Mouse (Mus musculus) heart, embryonic 10.5 days (tissue): ENCODE measurements around the gene Grb2. TPM values are rescaled to one million over a fixed set of nuclear protein-coding genes. Genes with fewer than 3 reads are reported as not detected.

ENCODE experiments used
- DNase-seq: peaks from one replicate; pipeline ENCODE4 v3.0.0-alpha.2; 2017; ENCODE audit warnings: low spot score
- H3K27ac ChIP-seq: fragments of 300-500 bp; sonication (generic); 2 replicates; pipeline ENCODE4 v1.5.1; 2016; ENCODE audit warnings: mild to moderate bottlenecking
- H3K27me3 ChIP-seq: fragments of 300-500 bp; sonication (generic); 2 replicates; pipeline ENCODE4 v1.6.1; 2016; ENCODE audit warnings: mild to moderate bottlenecking; ENCODE audit not compliant: poor library complexity, insufficient read depth, severe bottlenecking
- H3K36me3 ChIP-seq: fragments of 300-500 bp; sonication (generic); 2 replicates; pipeline ENCODE4 v1.6.1; 2016; ENCODE audit warnings: mild to moderate bottlenecking, moderate library complexity
- H3K4me1 ChIP-seq: fragments of 300-500 bp; sonication (generic); 2 replicates; pipeline ENCODE4 v1.6.1; 2016; ENCODE audit warnings: mild to moderate bottlenecking
- H3K4me3 ChIP-seq: fragments of 300-500 bp; sonication (generic); 2 replicates; pipeline ENCODE4 v1.5.1; 2016; ENCODE audit warnings: mild to moderate bottlenecking, moderate library complexity
- H3K9me3 ChIP-seq: fragments of 300-500 bp; sonication (generic); 2 replicates; pipeline ENCODE4 v1.6.1; 2016; ENCODE audit warnings: mild to moderate bottlenecking, moderate library complexity
- WGBS: fragments of 180-500 bp; shearing (Covaris S2); methylation state at CpG from one replicate; pipeline ENCODE4 v1.1.7; 2016; 5-methylcytosine and 5-hydroxymethylcytosine counted together
- polyA plus RNA-seq: library from polyadenylated mRNA; unstranded; fragments of >200 nt; fragmentation: Nextera tagmentation; extraction: Ambion mirVana; gene quantifications from 2 replicates; pipeline ENCODE4 v1.2.1, GENCODE M21; 2016

Gene Grb2
- polyA plus RNA-seq, 1 experiment from 2014 or later = 107 TPM

DNA sequence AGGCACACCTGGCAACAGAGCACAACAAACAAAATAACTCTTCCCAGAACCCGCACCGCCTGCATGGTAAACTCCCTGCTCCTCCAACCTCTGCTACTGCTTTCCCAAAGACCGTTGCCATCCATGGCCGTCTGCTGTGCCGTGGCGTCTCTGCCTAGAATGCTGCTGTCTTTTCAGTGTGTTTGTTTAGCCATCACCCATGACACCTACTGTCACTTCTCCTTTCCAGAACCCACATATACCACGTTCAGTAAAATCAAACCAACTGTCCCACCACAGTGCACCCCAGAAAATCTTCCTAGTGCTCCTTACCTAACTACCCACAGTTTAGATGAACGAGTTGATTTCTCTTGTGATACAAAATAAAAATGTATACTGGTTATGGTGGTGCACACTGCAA, 31.7 kb downstream of the Grb2 start:
- 82% methylated on average over 8 of the region's 8 CpGs for WGBS
- peaks cover 26% of the 10 kb centered on the region for H3K36me3 ChIP-seq
- no peak overlapping the region for H3K4me3 ChIP-seq
- no peaks in the 10 kb centered on the region for H3K9me3 ChIP-seq
- peaks cover 25% of the 10 kb centered on the region for H3K4me1 ChIP-seq
- no peaks in the 10 kb centered on the region for H3K27me3 ChIP-seq
- no peak for DNase-seq
- no peak overlapping the region for H3K27ac ChIP-seq

DNA sequence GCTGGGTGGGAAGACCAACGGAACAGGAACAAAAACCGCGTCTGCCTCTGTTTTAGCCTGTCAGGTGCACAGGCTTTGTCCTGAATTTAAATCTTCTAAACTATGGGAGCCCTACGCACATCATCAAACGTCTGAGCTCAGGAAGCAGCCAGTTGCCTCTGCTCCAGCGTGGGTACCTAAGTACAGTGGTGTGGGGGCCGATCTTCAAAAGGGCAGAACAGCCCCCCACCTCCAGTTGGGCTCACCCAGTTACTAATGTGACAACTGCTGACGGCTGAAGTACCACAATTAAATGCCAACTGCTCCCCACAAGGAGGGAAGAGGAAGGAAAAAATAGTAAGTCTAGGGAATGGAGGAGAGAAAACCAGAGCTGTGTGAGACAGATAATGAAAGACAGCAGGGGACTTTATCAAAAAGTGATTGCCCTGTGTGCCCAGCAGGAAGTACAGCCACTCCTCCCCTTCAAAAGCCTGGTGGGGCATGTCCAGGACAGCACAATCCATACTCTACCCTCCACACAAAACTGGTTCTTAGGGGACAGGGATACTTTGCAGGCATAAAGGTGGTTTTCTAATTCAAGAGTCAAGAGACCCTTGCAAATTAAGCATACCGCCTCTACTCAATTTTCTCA, 34.0 kb downstream of the Grb2 start:
- Histone ChIP-seq H3K4me1 (peaks cover 40% of the 10 kb centered on the region), H3K4me3 (no peak overlapping the region), H3K27ac (peak overlapping the region; percentile 24; the same call in 1 of the 2 replicates), H3K27me3 (no peaks in the 10 kb centered on the region), H3K36me3 (peaks cover 16% of the 10 kb centered on the region), H3K9me3 (no peaks in the 10 kb centered on the region)
- 61% methylated on average over 9 of the region's 9 CpGs for WGBS
- no peak for DNase-seq

DNA sequence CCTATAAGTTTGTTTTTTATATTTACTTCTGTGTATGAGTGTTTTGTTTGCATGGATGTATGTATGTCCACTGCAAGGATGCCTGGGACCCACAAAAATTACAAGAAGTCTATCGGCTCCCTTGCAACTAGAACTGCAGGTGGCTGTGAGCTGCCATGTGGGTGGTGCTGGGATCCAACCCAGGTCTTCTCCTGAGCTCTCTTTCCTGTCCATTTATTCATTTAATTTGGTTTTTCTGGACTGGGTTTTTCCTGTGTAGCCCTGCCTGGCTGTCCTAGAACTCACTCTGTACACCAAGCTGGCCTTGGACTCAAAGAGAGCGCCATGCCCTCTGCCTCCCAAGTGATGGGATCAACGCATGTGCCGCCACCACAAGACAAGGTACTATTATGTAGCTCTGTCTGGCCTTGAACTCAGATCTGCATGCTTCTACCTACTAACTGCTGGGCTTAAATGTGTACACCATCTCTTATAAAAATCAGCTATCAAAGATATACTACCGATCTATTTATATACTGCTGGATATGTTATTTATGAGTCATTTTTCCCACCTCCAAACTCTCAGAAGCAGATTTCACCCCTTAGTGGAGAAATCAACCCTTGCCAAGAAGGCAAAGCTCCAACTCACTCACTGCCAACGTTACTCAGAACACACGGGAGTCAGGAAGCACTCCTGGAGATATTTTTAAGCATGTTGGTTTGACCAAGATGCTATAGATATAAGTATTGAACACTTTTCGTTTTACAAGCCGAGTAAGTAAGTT, 34.7 kb downstream of the Grb2 start:
- Histone ChIP-seq H3K9me3 (no peaks in the 10 kb centered on the region), H3K36me3 (peaks cover 14% of the 10 kb centered on the region), H3K4me3 (no peak overlapping the region), H3K27me3 (no peaks in the 10 kb centered on the region), H3K27ac (no peak overlapping the region), H3K4me1 (peaks cover 40% of the 10 kb centered on the region)
- DNase-seq = no peak
- WGBS = 82% methylated on average over 9 of the region's 9 CpGs

DNA sequence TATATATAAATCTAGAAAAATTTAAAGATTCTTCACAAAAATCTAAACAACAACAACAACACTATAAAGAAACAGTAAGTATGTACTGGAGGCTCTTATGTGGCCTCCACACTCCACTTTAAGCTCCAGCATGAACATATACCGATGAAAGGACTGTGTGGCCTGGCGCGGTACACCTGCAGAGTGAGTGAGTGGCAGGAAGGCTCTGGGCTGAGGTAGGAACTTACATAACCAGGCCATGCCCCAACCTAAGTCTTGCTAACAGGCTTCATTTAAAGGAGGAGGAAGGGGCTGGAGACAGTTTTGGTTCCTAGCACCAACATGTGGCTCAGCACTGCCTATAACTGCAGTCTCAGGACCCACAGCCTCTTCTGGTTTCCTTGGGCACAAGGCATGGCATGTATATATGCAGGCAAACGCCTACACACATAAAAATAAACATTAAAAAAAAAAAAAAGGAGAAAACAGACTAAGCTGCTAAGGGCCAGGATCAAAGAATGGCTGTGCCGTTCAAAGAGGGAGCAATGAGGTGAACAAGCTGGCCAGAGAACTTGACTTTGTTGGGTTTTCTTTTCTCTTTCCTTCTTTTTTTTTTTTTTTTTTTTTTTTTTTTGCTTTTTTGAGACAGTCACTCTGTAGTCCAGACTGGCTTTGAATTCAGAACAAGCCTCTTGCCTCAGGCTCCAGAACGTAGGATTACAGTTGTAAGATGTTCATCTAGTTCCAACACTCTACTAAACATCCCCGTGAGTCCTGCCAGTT, 36.0 kb downstream of the Grb2 start:
- 86% methylated on average over 7 of the region's 7 CpGs for WGBS
- DNase-seq = no peak
- Histone ChIP-seq H3K27me3 (no peaks in the 10 kb centered on the region), H3K27ac (no peak overlapping the region), H3K9me3 (no peaks in the 10 kb centered on the region), H3K4me3 (no peak overlapping the region), H3K36me3 (peaks cover 3% of the 10 kb centered on the region), H3K4me1 (peaks cover 45% of the 10 kb centered on the region)

DNA sequence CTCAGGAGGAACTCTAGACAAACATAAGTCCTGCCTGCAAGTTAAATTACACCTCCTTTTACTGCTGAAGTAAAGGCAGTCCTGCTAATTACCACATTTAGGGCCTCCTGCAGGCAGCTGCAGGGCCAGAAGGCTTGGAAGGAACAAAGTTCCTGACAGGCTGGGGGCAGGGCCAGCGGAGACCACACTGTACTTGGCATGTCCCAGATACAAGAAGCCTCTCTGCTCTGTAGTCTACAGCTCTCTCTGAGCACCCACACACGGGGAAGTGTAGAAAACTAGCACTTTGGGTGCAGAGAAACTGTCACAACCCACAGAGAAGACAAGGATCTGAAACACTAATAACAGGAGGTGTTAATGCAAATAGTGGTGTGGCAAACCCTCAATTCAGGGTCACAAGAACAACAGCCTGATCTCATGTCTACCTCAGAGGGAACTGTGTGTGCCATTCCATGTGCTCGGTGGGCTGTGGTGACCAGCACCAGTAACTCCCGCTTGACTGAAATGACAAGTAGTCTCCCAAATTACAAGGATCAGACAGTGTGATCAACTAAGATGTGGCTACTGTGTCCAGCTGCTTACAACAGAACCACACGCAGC, 37.8 kb downstream of the Grb2 start:
- DNase-seq = no peak
- H3K4me1 ChIP-seq = peaks cover 45% of the 10 kb centered on the region

DNA sequence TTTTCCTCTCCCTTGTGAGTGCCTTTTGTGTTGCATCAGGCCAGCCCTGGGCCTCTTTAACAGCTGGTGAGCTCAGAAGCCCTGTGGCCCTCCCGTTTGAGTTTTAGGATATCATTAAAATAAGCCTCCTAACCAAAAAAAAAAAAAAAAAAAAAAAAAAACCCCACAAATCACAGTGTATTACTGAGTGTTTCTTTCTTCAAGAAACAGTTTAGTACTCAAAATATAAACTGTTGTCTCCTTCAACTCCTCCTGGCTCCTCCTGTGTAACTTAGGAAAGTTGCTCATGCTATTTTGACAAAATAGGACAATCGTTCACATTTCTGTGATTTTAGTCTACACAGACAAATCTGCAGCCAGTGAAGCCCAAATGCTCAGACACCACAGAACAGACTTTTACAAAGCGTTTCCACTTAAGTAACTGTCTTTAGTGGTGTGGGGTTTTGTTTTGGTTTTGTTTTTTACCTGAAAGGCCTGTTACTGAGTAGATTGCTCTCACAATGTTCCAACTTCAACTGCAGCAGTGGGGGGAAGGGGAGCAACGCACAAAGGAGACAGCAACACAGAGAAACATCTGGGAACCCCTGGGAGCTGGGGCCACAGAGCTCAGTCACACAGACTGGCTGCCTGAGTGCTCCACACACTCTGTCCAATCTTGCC, 44.6 kb downstream of the Grb2 start:
- peaks cover 21% of the 10 kb centered on the region for H3K4me1 ChIP-seq
- H3K36me3 ChIP-seq = peaks cover 20% of the 10 kb centered on the region
- 86% methylated on average over 4 of the region's 4 CpGs for WGBS
- H3K9me3 ChIP-seq = no peaks in the 10 kb centered on the region
- H3K27me3 ChIP-seq = no peaks in the 10 kb centered on the region
- 0 out of 2 replicates have a peak overlapping the region, but pooled peaks have one; percentile 3 for H3K27ac ChIP-seq
- no peak for DNase-seq
- H3K4me3 ChIP-seq = no peak overlapping the region

More for the DNA sequence above, 37.8 kb downstream of the Grb2 start:
- Histone ChIP-seq H3K4me3 (no peak overlapping the region), H3K27ac (peak overlapping the region; percentile 62), H3K36me3 (no peaks in the 10 kb centered on the region), H3K27me3 (no peaks in the 10 kb centered on the region), H3K9me3 (no peaks in the 10 kb centered on the region)
- 28% methylated on average over 5 of the region's 5 CpGs for WGBS

DNA sequence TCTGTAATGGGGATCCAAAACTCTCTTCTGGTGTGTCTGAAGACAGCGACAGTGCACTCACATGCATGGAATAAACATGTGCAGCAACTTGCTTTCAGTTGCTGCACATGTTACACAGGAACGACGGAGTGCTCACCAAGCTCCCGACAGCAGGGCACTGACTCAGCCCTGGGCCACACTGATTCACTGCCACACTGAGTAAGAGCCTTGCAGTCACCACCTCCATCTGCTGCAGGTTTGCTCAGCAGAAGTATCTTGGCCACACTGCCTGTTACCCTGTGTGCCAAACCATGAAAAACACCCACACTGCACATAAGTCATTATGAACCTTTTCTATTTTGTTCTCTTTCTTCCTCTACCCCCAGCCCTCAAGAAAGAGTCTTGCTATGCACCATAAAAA, 48.0 kb downstream of the Grb2 start:
- WGBS = 85% methylated on average over 4 of the region's 4 CpGs
- H3K36me3 ChIP-seq = peaks cover 26% of the 10 kb centered on the region

DNA sequence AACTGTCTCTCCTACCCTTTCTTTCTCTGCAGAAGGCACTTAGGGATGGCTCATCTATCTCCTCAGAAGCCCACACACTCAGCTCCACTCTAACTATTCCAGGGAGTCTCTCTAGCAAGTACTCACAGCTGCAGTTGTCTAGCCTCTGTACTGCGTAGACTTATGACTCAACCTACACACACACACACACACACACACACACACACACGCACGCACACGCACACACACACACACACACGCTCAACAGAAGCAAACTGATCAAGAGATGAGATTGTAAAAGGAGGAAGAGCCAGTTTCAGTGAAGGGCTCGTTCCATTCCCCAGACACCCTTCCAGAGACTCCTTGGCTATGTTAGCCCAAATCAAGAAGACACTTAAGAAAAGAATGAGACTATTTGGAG, 49.9 kb downstream of the Grb2 start:
- DNase-seq = no peak
- Histone ChIP-seq H3K36me3 (peaks cover 34% of the 10 kb centered on the region), H3K4me3 (no peak overlapping the region), H3K4me1 (peaks cover 7% of the 10 kb centered on the region), H3K27me3 (no peaks in the 10 kb centered on the region), H3K27ac (no peak overlapping the region), H3K9me3 (no peaks in the 10 kb centered on the region)
- WGBS = 84% methylated on average over 6 of the region's 6 CpGs

More for the DNA sequence above, 48.0 kb downstream of the Grb2 start:
- Histone ChIP-seq H3K9me3 (no peaks in the 10 kb centered on the region), H3K27ac (no peak overlapping the region), H3K27me3 (no peaks in the 10 kb centered on the region), H3K4me3 (no peak overlapping the region), H3K4me1 (peaks cover 15% of the 10 kb centered on the region)
- no peak for DNase-seq

DNA sequence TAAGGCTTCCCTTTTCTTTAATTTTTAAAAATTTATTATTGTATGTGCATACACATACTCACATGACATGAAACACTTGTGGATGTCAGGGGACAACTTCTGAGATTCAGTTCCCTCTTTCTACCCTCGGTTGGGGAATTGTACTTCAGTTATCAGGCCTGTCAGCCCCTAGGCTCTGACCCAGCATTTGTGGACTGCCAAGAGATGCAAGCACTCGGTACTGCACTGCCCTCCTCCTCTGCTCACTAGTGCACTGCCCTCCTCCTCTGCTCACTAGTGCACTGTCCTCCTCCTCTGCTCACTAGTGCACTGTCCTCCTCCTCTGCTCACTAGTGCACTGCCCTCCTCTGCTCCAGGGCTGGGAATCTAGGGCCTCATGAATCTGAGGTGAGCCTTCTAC, 54.3 kb downstream of the Grb2 start:
- H3K4me1 ChIP-seq = peaks cover 25% of the 10 kb centered on the region
- no peaks in the 10 kb centered on the region for H3K27me3 ChIP-seq
- H3K27ac ChIP-seq = 0 out of 2 replicates have a peak overlapping the region, but pooled peaks have one; percentile 22
- DNase-seq = no peak
- H3K4me3 ChIP-seq = no peak overlapping the region
- WGBS = 60% methylated on average over 2 of the region's 2 CpGs
- peaks cover 30% of the 10 kb centered on the region for H3K36me3 ChIP-seq
- H3K9me3 ChIP-seq = no peaks in the 10 kb centered on the region

DNA sequence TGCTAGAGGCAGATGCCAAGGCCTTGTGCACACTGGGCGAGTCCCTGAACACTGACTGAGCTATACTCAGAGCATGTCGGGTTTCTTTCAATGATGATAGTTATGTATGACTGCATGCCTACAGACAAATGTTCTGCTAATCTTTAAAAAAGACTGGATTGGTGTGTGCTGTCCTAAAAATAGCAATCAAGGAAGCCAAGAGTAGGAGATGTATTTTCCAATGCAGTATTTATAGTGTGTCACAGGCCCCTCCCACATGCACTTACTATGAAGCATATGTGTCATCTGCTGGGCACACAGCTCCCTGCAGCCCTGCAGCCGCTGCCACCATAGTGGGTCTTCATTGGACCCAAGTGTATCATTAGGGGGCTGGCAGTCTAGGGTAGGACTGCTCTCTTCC, 55.2 kb downstream of the Grb2 start:
- Histone ChIP-seq H3K36me3 (peaks cover 35% of the 10 kb centered on the region), H3K9me3 (no peaks in the 10 kb centered on the region), H3K4me3 (no peak overlapping the region), H3K27ac (peak overlapping the region; percentile 52; the same call in 1 of the 2 replicates), H3K27me3 (no peaks in the 10 kb centered on the region), H3K4me1 (peaks cover 25% of the 10 kb centered on the region)
- DNase-seq = no peak
- 67% methylated on average over 3 of the region's 3 CpGs for WGBS

DNA sequence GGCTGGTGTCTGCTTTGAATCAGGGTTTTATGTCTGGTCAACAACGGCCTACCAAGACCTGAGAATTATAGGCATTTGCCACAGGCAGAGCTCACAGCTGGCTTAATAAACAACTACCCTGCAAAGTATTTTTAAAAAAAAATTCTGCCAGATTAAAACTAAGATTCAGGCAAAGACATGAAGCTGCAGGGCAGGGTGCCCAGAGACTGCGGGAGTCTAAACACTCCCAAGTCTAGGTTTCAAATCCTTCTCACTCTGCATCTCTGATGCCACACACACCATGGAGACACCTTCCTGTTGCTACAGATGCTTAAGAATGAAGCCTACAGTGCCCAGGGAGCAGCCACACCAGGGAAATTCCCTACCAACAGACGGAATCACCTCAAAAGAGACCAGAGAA, 56.7 kb downstream of the Grb2 start:
- Histone ChIP-seq H3K27ac (no peak overlapping the region), H3K27me3 (no peaks in the 10 kb centered on the region), H3K4me3 (no peak overlapping the region), H3K9me3 (no peaks in the 10 kb centered on the region), H3K36me3 (peaks cover 43% of the 10 kb centered on the region), H3K4me1 (peaks cover 25% of the 10 kb centered on the region)
- 88% methylated on average over 3 of the region's 3 CpGs for WGBS
- no peak for DNase-seq

DNA sequence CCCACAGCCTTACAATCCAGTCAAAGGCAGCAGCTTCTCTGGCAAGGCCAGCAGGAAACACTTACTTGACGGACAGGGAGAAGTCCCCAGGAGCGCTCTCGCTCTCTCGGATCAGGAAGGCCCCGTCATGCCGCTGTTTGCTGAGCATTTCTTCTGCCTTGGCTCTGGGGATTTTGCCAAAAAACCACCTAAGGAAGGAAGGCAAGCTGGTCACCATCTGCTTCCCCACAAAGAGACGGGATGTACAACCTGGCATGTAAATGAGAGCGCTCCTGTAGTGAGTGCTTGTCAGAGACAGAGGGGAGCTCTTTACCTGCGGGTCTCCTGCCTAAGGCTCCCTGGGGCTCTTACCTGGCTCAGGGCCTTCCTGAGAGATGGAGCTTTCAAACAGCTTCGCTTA, 58.7 kb downstream of the Grb2 start:
- peaks cover 25% of the 10 kb centered on the region for H3K4me1 ChIP-seq
- no peak for DNase-seq
- no peak overlapping the region for H3K4me3 ChIP-seq
- H3K27me3 ChIP-seq = no peaks in the 10 kb centered on the region
- H3K27ac ChIP-seq = peak overlapping the region; percentile 42; the same call in 1 of the 2 replicates
- peaks cover 46% of the 10 kb centered on the region for H3K36me3 ChIP-seq
- H3K9me3 ChIP-seq = no peaks in the 10 kb centered on the region
- 56% methylated on average over 10 of the region's 10 CpGs for WGBS
